Mouse (Mus musculus): ENCODE measurements at regions not wholly inside any gene's neighbourhood (a gene's known extent, or its start where the extent isn't known, plus 50 kb on each side); places are given as distances from the start of the nearest gene placed in this dataset.
A peak's percentile ranks its signal among the peaks of the same experiment; 100 is the strongest.
"Not testable (repeated sequence)": the region's sequence is repeated elsewhere in the genome, so short reads cannot be mapped to it uniquely, and the experiment has no call there.

- no peak for DNase-seq
Observed at GRCm38 (mm10) chr1:181262496-181262895, 50.7 kb upstream of the Wdr26 start.

GRCm38 (mm10) chr1:181263216-181263615 lies 51.4 kb upstream of the Wdr26 start:
- no peak for DNase-seq

GRCm38 (mm10) chr1:181270469-181270868 lies 58.7 kb upstream of the Wdr26 start:
- not testable (repeated sequence) for DNase-seq

GRCm38 (mm10) chr1:181271164-181271563 lies 59.4 kb upstream of the Wdr26 start:
- no peak for DNase-seq

GRCm38 (mm10) chr1:181271821-181272220 lies 60.0 kb upstream of the Wdr26 start:
- no peak for DNase-seq

GRCm38 (mm10) chr1:181272622-181273296 lies 61.0 kb upstream of the Wdr26 start:
- peak; percentile 91 for DNase-seq

- no peak for DNase-seq
Observed at GRCm38 (mm10) chr1:181273540-181274204, 61.9 kb upstream of the Wdr26 start.

- DNase-seq = no peak
Observed at GRCm38 (mm10) chr1:181280826-181281225, 69.0 kb upstream of the Wdr26 start.

- DNase-seq = not testable (repeated sequence)
Observed at GRCm38 (mm10) chr1:181282986-181283385, 69.4 kb upstream of the Cnih3 start.

GRCm38 (mm10) chr1:181283539-181283938 lies 68.9 kb upstream of the Cnih3 start:
- DNase-seq = not testable (repeated sequence)

GRCm38 (mm10) chr1:181284301-181285197 lies 67.9 kb upstream of the Cnih3 start:
- DNase-seq = no peak

GRCm38 (mm10) chr1:181285600-181285999 lies 66.8 kb upstream of the Cnih3 start:
- DNase-seq = no peak

GRCm38 (mm10) chr1:181286146-181286545 lies 66.3 kb upstream of the Cnih3 start:
- no peak for DNase-seq

- DNase-seq = no peak
Observed at GRCm38 (mm10) chr1:181287166-181287565, 65.3 kb upstream of the Cnih3 start.

GRCm38 (mm10) chr1:181289385-181290035 lies 62.9 kb upstream of the Cnih3 start:
- DNase-seq = no peak

GRCm38 (mm10) chr1:181291202-181291601 lies 61.2 kb upstream of the Cnih3 start:
- DNase-seq = no peak

GRCm38 (mm10) chr1:181291966-181292365 lies 60.5 kb upstream of the Cnih3 start:
- no peak for DNase-seq

GRCm38 (mm10) chr1:181293079-181293865 lies 59.2 kb upstream of the Cnih3 start:
- no peak for DNase-seq

GRCm38 (mm10) chr1:181295651-181296050 lies 56.8 kb upstream of the Cnih3 start:
- no peak for DNase-seq

GRCm38 (mm10) chr1:181298063-181298462 lies 54.4 kb upstream of the Cnih3 start:
- DNase-seq = no peak

GRCm38 (mm10) chr1:181299075-181299665 lies 53.3 kb upstream of the Cnih3 start:
- no peak for DNase-seq

- no peak for DNase-seq
Observed at GRCm38 (mm10) chr1:181299826-181300225, 52.6 kb upstream of the Cnih3 start.

Data from embryo, embryonic 11 days (tissue).